Mouse (Mus musculus) E14TG2a.4 (cell line): ENCODE measurements around the gene Lamb3.

Experiments used
- CTCF ChIP-seq: conservative IDR thresholded peaks from 2 replicates; pipeline ENCODE4 v1.5.1; 2014; ENCODE audit warnings: low read length
- NANOG ChIP-seq: IDR thresholded peaks from 2 replicates; pipeline ENCODE4 v1.6.1; 2014; ENCODE audit warnings: borderline replicate concordance, low read length, mixed read lengths

- TF ChIP-seq CTCF: no peak
- TF ChIP-seq NANOG: no peak
Observed at GRCm38 (mm10) chr1:193390004-193390403, 182.5 kb downstream of the Lamb3 start.
